Mouse (Mus musculus) adrenal gland, adult 2 months (tissue): ENCODE measurements around the gene Slc2a2. TPM values are rescaled to one million over a fixed set of nuclear protein-coding genes. Genes with fewer than 3 reads are reported as not detected.

ENCODE experiments used
- DNase-seq: peaks from one replicate; pipeline ENCODE4 v3.0.0; 2021
- long read RNA-seq: library from polyadenylated mRNA; stranded (forward); transcript quantifications from one replicate; pipeline ENCODE4 v2.0.0, GENCODE M21; 2021
- polyA plus RNA-seq: library from polyadenylated mRNA; depleted of rRNA; stranded (reverse); fragments of >200 nt; gene quantifications from 2 replicates; pipeline ENCODE4 v1.2.3, GENCODE M21; 2012; rRNA removed
- total RNA-seq, 2 experiments: library from RNA; stranded (reverse); gene quantifications; 2 replicates each; pipeline ENCODE4 v1.2.3; 2021

Slc2a2 gene
- total RNA-seq (under 1 TPM in 1 of 2 experiments, not detected in 1; 0.37 TPM), polyA plus RNA-seq (0.03 and 0.09 TPM in 2 replicates)
- long read RNA-seq, result 0 reads

- DNase-seq, result no peak
Observed at GRCm38 (mm10) chr3:28697797-28698196, at the start of gene Slc2a2. Slc2a2 (plus strand) TSS chr3:28697903.

- DNase-seq, result no peak
Observed at GRCm38 (mm10) chr3:28652574-28652973, 45.1 kb upstream of the Slc2a2 start.

GRCm38 (mm10) chr3:28653043-28653442 is 44.7 kb upstream of the Slc2a2 start:
- DNase-seq, result no peak

GRCm38 (mm10) chr3:28654740-28655139 is 43.0 kb upstream of the Slc2a2 start:
- DNase-seq, result no peak

- DNase-seq, result no peak
Observed at GRCm38 (mm10) chr3:28658349-28658748, 39.4 kb upstream of the Slc2a2 start.

GRCm38 (mm10) chr3:28680851-28681250 is 16.9 kb upstream of the Slc2a2 start:
- DNase-seq, result no peak

- DNase-seq, result no peak
Observed at GRCm38 (mm10) chr3:28681866-28682265, 15.8 kb upstream of the Slc2a2 start.

- DNase-seq, result no peak
Observed at GRCm38 (mm10) chr3:28682411-28682810, 15.3 kb upstream of the Slc2a2 start.

GRCm38 (mm10) chr3:28685510-28685909 is 12.2 kb upstream of the Slc2a2 start:
- DNase-seq, result no peak

GRCm38 (mm10) chr3:28694811-28695210 is 2.9 kb upstream of the Slc2a2 start:
- DNase-seq, result no peak

- DNase-seq, result no peak
Observed at GRCm38 (mm10) chr3:28695608-28696007, 2.1 kb upstream of the Slc2a2 start.

GRCm38 (mm10) chr3:28696162-28696561 is 1.5 kb upstream of the Slc2a2 start:
- no peak for DNase-seq

- no peak for DNase-seq
Observed at GRCm38 (mm10) chr3:28699601-28700000, 1.9 kb downstream of the Slc2a2 start.

- DNase-seq, result no peak
Observed at GRCm38 (mm10) chr3:28705522-28706137, 7.9 kb downstream of the Slc2a2 start.

- DNase-seq, result no peak
Observed at GRCm38 (mm10) chr3:28706736-28707135, 9.0 kb downstream of the Slc2a2 start.

- DNase-seq, result peak; percentile 15
Observed at GRCm38 (mm10) chr3:28709740-28710139, 12.0 kb downstream of the Slc2a2 start.

GRCm38 (mm10) chr3:28713913-28714698 is 16.4 kb downstream of the Slc2a2 start:
- no peak for DNase-seq

- no peak for DNase-seq
Observed at GRCm38 (mm10) chr3:28718521-28718920, 20.8 kb downstream of the Slc2a2 start.

GRCm38 (mm10) chr3:28721218-28721617 is 23.5 kb downstream of the Slc2a2 start:
- DNase-seq, result no peak

- DNase-seq, result peak; percentile 22
Observed at GRCm38 (mm10) chr3:28721838-28722237, 24.1 kb downstream of the Slc2a2 start.

GRCm38 (mm10) chr3:28722531-28722930 is 24.8 kb downstream of the Slc2a2 start:
- no peak for DNase-seq

GRCm38 (mm10) chr3:28723534-28723933 is 25.8 kb downstream of the Slc2a2 start:
- DNase-seq, result no peak

- no peak for DNase-seq
Observed at GRCm38 (mm10) chr3:28725203-28725602, 27.5 kb downstream of the Slc2a2 start.

- DNase-seq, result no peak
Observed at GRCm38 (mm10) chr3:28726356-28726755, 28.7 kb downstream of the Slc2a2 start.
